Mouse (Mus musculus) ovary, postnatal 14 days (tissue): ENCODE data around the gene Senp2.

Experiments
- DNase-seq: peaks from one replicate; pipeline ENCODE4 v3.0.0; 2022; ENCODE audit warnings: low spot score

The Senp2 gene

DNA sequence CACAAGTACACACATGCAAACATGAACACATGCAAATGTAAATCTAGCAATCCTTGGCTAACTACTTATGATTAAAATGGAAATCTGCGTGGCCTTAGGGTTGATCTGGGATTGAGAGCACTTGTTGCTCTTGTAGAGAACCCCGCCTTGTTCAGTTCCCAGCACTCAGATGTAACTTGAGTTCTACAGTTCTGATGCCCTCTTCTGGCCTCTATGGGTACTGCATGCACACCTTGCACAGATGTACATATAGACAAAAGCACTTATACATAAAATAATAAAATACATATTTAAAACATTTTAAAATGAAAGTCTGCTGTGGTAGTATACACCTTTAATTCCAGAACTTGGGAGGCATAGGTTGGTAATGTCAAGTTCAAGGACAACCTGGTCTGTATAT is 12.8 kb downstream of the Senp2 start:
- DNase-seq, result no peak

DNA sequence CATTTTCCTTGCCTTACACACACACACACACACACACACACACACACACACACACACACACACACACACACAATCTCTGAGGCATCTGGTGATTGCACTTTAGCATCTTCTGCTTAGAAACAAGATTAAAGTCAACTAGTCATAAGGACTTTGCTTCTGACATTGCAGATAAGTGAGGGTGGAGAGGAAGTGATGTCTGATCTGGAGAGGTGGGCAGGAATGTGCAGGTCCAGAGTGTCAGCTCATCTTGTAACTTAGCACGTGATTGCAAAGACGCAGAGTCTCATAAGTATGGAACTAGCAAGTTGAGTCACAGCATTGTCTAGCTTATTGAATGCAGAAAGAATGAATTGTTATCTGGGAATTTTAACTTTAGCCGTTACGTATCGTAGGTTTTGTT is 18.2 kb downstream of the Senp2 start:
- no peak for DNase-seq

DNA sequence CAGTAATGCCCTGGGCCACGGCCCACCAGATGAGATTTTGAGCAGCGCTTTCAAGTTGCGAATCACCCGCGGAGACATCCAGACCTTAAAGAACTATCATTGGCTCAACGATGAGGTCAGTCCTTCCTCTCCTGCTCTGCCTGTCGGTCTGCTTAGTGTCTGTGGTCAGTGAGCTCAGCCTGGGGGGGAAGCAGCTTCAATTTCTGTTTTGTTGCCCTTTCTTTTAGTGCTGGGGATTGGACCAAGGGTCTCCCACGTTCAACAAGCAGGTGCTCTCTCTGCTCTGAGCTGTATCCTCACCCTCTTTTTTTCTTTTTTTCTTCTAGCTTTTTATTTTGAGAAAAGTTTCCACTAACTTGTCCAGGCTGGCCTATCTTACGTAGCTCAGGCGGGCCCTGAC is 29.3 kb downstream of the Senp2 start:
- no peak for DNase-seq

DNA sequence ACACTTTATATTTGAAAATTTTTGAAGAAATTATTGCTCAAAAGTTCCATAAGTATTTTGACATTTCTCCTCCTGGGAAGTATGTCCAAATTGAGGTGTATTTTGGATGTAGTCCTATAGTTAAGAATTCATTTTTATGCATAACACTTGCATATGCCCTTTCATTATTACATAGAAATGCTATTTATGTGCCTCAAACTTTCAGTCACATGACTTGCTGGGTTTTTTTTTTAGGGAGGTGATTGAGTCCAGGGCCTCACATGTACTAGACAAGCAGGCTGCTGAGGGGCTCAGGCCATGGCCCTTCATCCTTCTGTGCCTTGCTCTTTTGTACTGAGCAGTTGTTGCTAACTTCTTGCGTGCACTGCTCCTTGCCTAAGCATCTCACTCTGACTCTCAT is 30.7 kb downstream of the Senp2 start:
- no peak for DNase-seq

DNA sequence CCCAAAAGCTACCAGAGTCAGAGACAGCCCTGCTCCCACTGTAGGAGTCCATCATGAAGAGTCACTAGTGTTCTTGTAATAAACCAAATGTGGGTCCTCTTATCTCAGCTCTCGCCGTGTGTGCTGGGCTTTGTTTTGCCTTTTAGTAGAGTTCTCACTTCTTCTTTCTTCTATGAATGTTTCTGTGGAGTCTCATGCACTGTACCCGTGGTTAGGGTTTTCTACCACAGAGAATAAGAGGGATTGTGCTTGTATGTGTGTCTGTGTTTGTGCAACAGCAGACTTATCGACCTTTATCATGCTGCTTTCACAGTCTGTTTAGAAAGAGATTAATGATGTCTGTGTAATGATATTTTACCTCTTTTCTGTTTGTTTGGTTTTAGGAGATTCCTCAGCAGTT is 34.5 kb downstream of the Senp2 start:
- DNase-seq, result no peak

DNA sequence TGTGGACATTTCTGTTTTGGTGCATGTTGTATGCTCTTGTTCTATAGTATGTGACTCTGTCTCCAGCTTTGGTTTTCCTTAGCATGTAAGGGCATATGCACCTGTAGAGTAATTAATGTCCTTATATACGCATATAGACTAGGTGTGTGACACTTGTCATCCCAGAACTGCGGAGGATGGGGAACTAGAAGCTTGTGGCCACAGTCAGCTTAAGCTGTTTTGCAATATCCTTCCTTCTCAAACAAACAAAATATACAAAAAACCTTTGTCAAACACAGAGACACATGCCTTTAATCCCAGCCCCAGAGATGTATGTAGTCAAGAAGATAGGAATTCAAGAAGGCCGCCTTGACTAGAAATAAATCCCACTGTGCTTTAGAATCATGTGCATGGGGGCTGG is 36.6 kb downstream of the Senp2 start:
- no peak for DNase-seq

DNA sequence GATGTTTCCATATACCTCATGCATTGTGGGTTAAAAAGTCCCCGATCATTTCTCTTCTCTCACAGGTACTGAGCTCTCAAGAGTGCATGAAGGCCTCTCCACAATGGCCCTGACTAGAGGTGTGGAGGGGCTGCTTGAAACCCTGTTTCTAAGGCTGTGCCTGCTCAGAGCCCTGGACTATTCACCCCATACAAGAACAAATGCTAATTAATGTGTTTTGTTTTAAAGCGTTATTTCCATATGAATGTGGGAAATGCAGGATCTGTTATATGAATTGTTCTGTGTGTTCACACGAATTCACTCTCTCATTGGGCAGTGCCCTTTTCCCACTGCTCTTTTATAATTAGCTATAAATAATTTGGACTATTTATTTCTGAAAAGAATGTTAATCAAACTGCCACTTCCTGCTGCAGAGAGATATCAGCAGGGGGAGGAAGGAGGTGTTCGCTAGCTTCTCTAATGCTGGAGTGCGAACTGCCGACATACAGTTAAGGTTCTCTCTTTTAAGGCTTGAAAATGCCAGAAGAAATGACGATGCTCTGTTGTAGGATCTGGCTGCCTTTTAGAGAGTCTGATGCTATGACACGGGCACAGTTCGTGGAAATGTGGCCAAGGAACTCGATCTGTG is 37.6 kb downstream of the Senp2 start:
- no peak for DNase-seq

DNA sequence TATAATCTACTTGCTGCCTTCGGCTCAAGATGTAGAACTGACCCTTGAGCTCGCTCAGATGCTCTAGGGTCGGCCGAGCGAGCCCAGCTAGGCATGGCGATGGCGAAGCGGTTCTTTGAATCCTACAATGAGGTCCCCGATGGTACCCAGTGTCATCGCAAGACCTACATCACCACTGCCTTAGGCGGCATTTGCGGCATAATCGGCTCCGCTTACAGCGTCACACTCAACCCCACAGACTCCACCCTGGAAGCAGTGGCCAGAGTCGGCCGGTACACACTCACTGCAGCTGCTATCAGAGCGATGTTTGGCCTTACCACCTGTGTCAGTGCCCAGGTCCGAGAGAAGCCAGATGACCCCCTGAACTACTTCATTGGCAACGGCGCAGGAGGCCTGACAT is 44.1 kb downstream of the Senp2 start:
- no peak for DNase-seq

DNA sequence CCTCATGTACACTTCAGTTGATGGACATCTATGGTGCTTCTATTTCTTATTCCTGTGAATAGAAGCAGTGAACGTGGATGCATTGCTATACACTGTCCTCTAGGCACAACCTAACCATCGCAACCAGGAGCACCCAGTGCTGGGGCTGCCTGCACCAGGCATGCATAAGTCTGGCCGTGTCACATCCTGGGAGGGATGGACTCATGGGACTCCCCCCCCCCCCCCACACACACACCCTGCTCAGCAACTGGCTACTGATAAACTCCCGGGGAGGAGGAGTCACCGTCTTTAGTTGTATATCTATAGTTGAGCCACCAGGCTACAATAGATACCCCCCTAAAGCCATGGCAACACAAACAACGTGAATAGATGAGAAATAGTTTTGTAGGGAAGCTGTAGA is 48.2 kb downstream of the Senp2 start:
- no peak for DNase-seq

DNA sequence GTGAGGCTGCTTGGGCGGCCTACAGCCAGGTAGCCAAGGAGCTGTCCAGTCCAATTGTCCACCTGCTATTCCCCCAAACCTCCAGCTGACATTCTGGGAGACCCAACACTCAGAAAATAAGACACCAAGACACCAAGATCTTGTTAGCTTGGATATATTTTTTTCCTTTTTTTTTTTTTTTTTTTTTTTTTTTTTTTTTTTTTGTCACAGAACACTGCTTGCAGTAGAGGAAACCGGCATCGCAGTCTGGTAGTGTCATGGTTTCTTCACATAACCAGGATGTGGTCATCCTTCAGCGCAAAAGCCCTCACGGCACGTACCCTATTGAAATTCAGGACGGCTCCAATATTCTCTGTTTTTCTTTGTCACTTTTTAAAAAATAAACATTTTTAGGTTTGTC is 49.6 kb downstream of the Senp2 start:
- DNase-seq, result no peak

DNA sequence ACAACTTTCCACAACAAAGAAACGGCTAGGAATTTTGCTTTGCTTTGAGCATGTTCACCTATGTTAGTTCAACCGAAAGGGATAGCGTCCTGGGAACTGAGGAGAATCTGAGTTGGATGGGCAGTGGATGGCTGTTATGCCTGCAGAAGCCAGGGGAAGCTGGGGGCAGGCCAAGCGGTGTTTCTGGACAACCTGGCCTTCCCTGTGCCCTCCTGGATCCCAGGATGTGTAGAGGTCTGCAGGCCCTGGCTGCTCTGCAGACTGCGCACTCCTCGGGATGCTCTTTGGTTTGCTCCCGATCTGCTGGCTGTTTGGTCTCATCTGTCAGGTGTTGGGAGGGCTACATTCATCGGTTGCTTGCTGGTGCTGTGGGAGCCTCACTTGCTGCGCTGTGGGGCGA is 51.1 kb downstream of the Senp2 start:
- DNase-seq, result no peak

DNA sequence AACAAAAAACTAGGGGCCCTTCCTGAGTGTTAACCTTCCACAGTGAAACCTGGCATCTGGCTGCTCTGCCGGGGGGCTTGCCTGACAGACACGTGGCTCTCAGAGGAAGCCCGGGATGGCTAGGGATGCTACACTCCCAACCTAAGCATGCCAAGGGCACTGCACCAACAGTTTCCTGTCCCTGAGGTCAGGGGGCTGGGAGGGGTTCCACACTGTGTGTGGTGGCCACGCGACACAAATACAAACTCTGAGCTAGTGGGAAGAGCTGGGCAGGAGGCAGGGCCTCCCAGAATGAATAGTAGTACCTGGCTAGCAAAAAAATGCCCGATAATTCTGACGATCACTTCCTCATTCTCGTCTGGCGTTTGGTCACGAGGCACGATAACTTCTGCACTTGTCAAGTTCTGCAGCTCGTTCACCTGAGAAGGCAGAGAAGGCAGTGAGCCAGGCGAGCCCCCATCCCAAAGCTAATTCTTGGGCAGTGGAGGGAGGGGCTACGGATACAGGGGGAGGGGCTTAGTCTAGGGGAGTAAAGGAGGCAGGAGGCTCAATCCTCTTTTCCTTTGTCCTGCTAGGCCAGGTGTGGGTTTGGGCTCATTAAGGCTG is 52.4 kb downstream of the Senp2 start:
- no peak for DNase-seq

DNA sequence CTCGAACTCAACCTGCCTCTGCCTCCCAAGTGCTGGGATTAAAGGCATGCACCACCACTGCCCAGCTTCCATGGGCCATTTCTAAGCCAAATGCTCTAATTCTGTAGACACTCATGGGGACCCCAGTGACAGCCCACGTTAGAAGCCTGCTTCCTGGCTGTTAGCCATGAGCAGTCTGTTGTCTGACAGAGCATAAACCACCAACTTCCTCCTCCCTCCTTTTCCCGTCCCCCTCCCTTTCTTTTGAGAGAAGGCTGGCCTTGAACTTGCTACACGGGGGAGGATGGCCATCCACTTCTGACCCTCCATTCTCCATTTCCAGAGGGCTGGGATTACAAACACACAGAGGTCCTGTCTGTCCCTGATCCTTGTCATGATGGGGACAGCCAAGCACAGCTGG is 53.0 kb downstream of the Senp2 start:
- no peak for DNase-seq

DNA sequence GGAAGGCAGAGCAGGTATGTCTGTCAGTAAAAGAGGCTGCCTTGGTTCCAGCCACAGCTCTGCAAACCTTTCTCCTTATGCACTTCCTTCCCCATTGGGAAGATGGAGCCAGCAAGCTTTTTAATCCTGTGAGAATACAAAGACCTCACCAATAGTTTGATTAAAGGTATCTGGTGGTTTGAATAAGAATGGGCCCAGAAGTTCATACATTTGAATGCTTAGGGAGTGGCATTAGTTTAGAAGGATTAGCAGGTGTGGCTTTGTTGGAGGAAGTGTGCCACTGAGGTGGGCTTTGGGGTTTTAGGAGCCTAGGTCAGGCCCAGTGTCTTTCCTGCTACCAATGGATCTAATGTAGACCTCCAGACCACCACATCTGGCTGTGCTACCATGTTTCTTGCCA is 56.3 kb downstream of the Senp2 start:
- DNase-seq, result no peak

DNA sequence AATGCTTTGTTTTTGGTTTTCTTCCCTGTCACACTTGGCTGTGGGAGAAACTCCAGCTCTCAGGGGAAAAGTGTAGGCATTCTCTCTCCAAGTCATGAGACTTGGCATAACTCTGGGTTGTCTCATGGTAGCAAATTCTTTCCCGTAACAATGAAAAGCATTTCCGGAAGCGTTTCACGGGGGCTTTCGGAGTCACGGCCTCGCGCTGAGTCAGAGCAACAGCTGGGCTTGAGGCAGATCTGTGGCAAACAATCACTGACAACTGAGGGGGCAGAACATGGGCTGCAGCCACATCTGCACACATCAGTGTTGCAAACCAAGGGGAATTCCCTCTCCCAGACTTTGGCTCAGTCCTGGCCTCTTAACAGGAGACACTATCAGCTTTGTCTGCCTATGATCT is 58.1 kb downstream of the Senp2 start:
- no peak for DNase-seq

DNA sequence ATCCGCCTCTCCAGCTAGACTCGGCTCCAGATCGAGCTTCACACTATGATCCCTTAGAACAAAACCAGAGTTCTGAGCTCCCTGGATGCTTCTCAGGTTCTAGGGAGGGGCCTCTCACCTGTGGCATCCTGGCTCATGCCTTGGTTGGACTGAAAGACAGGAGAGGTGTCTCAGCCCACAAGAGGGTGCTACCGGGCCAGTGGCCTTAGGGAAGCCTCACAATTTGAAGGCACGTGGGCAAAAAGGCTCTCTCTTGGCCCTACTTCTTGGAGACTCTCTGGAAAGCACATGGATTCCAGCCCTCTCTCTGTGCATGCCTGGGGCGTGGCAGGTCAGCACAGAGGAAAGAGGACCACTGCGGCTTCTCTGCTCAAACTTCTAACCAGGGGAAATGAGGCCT is 62.1 kb downstream of the Senp2 start:
- no peak for DNase-seq

DNA sequence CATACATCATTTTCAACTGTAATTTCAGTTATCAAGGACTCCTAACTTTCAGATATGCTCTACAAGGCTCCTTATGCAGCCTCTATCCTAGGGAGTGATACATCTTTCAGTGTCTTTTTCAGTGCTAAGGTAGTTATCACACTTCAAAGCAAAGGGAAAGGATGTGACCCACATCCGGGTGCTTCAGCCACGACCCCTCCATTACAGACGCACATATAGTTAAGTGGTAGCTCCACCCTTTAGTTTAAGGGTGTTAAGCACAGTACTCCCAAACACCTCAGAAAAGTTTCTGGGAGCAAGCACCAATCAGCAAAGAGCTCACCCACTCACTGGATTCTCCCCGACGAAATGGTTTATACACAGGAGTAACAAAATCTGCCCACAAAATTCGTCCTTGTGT is 65.8 kb downstream of the Senp2 start:
- DNase-seq, result no peak

DNA sequence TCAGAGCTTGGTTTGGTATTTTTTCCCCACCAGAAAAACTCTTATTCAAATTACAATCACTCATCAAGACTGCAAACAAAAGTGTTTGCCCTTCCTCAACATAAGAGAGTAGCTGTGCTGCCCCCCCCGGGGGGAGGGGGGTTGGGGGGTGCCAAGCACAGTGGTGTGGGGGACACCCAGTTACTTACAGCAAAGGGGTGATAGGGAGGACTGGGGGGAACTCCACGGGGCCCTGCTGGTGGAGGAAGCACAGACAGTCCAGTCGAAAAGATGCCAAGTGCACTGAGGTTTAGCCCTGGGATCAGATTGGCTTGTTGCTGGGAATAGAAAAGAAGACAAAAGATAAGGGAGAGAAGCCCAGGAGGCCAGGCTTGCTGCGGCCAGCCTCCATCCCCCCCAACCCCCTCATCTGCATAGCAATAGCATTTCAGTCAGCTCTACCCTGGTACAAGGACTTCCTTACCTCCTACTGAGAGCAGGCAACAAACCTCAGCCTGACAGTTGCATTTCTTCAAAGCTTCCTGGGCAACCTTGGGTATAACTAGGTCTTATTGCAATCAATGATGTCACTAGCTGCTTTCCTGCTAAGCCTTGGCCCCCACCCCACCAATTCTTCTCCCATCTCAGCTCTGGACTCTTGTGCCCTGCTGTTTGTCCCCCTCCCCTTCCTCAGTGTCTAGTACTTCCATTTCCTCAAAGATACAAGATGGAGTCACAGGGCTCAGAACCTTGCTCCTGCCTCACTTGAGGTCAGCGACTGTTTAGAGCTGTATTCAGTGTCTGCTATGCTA is 66.7 kb downstream of the Senp2 start:
- DNase-seq, result no peak

DNA sequence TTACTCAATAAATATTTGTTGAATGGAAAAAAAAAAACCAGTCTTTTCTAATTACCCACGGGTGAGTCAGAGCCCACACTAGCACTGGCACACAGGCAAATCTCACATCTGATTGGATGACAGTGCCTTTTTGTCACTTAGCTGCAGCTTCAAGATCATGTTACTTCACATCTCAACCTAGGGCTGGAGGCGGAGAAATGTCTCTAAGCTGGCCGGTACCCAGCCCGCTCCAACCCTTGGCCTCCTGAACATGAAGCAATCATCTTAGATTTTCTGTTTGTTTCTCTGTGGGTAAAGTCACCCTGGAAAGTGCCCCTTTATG is 67.3 kb downstream of the Senp2 start:
- DNase-seq, result no peak

DNA sequence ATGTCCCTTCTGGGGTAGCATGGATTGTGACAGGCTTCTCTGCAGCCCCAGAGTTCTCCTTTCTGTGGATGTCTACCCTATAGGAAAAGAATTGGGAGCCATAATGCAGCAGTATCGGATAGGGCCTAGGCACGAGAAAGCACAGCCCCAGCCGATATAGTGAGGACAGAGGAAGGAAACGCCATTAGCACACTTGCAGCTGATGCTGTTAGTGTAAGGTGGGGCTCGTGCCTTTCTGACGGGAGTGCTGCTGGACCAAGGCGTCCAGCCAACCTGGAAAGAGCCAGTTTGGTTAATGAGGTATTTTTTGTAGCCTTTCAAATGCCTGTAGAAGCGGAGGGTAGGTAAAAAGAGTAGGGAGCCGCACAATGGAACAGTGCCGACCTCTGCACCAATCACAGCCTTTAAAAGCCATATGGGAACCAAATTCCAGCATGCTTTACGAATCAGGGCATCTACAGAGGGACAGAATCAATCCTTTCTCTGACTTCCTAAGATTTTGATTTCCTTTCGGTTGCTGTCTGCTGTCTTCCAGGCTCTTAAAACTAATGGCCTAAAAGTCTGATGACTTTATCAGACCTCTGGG is 70.9 kb downstream of the Senp2 start:
- no peak for DNase-seq

DNA sequence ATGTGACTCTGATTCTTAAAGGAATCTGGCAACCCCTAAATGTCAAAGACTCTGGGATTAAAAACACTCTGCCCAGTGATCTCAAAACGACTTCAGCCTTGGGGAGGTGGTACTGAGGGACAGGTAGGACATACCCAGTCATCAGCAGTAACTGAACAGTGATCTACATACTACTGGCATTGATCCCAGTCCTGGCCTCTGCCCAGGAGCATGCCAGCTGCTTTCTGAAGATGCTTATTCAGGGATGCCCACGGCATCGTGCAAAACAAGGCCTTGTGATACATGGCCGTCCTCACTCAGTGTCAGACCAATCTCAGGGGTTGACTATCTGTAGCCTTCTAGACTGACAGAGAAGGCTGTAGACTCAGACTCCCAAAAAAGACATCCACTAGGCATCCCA is 76.1 kb downstream of the Senp2 start:
- no peak for DNase-seq

DNA sequence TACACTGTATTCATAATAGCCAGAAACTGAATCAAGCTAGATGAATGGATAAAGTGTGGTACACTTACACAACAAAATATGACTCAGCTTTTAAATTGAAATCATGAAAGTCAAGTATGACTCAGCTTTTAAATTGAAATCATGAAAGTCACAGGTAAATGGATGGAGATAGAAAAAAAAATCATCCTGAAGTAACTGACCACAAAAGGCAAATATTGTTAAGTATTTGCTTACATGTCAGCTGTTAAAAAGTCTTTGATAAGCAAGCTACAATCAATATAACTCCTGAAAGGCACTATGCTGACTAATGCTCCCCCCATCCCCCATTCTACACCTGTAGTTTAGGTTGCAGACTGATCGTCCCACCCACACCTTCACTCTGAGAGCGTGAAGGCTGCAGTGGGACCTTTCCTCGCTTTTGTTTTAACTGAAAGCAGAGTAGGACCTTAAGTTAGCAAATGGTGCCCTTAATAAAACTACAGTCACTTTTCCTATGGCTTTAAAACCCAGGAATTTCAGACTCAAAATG is 82.0 kb downstream of the Senp2 start:
- DNase-seq, result no peak

DNA sequence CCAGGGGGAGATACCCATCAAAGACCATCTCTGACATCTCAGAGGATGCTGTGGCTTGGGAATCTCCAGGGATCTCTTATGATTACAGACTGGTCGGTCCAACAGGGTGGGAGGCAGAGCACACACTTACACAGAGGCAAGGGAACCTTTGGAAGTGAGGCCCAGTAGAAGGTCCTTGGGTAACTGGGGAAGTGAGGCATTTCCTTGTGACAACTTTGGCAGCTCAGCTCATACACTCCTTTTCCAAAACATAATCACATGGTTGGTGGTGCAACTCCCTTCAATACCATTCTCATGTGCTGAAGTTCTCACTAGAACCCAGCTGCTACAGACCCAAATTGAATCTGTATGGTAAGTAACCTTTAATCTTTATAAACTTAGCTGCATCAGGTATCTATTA is 86.5 kb downstream of the Senp2 start:
- DNase-seq, result no peak
